Mouse (Mus musculus) small intestine, adult 2 months (tissue): ENCODE data around the gene Zfp57. TPM values are rescaled to one million over a fixed set of nuclear protein-coding genes. Genes with fewer than 3 reads are reported as not detected.

Source experiments
- H3K27ac ChIP-seq: fragments of 200-500 bp; 2 replicates; pipeline ENCODE4 v1.5.1; 2012; ENCODE audit warnings: low read depth, low read length, control low read depth, inconsistent platforms; ENCODE audit not compliant: insufficient read depth
- H3K27me3 ChIP-seq: fragments of 200-500 bp; 2 replicates; pipeline ENCODE4 v1.6.1; 2012; ENCODE audit warnings: mild to moderate bottlenecking, moderate library complexity, low read length, inconsistent platforms; ENCODE audit not compliant: control insufficient read depth, insufficient read depth
- H3K36me3 ChIP-seq: fragments of 200-500 bp; 2 replicates; pipeline ENCODE4 v1.6.1; 2012; ENCODE audit warnings: mild to moderate bottlenecking, low read length, control low read depth, inconsistent platforms; ENCODE audit not compliant: control insufficient read depth, insufficient read depth
- H3K4me1 ChIP-seq: fragments of 200-500 bp; 2 replicates; pipeline ENCODE4 v1.6.1; 2012; ENCODE audit warnings: low read length, inconsistent platforms, mixed read lengths; ENCODE audit not compliant: control insufficient read depth, insufficient read depth, insufficient read length
- H3K4me3 ChIP-seq: fragments of 200-500 bp; 2 replicates; pipeline ENCODE4 v1.5.1; 2012; ENCODE audit warnings: low read depth, mild to moderate bottlenecking, control low read depth, inconsistent platforms, low read length, moderate library complexity
- CTCF ChIP-seq: fragments of 200-500 bp; IDR thresholded peaks from 2 replicates; pipeline ENCODE4 v1.5.1; 2012; ENCODE audit warnings: low read depth, mild to moderate bottlenecking, control low read depth, inconsistent platforms, low read length, moderate library complexity, mixed read lengths; ENCODE audit not compliant: insufficient replicate concordance, insufficient read length; ENCODE audit errors: extremely low read depth
- POLR2A ChIP-seq: fragments of 200-500 bp; IDR thresholded peaks from 2 replicates; pipeline ENCODE4 v1.6.1; 2012; ENCODE audit warnings: low read depth, mild to moderate bottlenecking, control low read depth, inconsistent platforms, low read length, moderate library complexity
- WGBS: fragments of 180-500 bp; shearing (Covaris S2); methylation state at CpG from one replicate; pipeline ENCODE4 v1.1.7; 2018; 5-methylcytosine and 5-hydroxymethylcytosine counted together
- polyA plus RNA-seq: library from polyadenylated mRNA; depleted of rRNA; stranded (reverse); fragments of >200 nt; gene quantifications from 2 replicates; pipeline ENCODE4 v1.2.3, GENCODE M21; 2012

The Zfp57 gene
- polyA plus RNA-seq, 1 experiment: 0.70 TPM

GRCm38 (mm10) chr17:36970316-36970890, 30.6 kb upstream of the Zfp57 start:
- no peaks in the 10 kb centered on the region for H3K4me1 ChIP-seq
- 0 out of 2 replicates have a peak, but pooled peaks cover 1% of the 10 kb centered on the region for H3K36me3 ChIP-seq
- TF ChIP-seq POLR2A (no peak), CTCF (no peak)
- H3K4me3 ChIP-seq: no peak overlapping the region
- H3K27me3 ChIP-seq: no peaks in the 10 kb centered on the region
- no peak overlapping the region for H3K27ac ChIP-seq
- WGBS: 68% methylated on average over 14 of the region's 14 CpGs

GRCm38 (mm10) chr17:36971172-36971850, 29.7 kb upstream of the Zfp57 start:
- WGBS: 83% methylated on average over 6 of the region's 6 CpGs
- no peak for TF ChIP-seq POLR2A
- TF ChIP-seq CTCF: no peak
- H3K36me3 ChIP-seq: no peaks in the 10 kb centered on the region
- H3K4me1 ChIP-seq: no peaks in the 10 kb centered on the region
- no peak overlapping the region for H3K4me3 ChIP-seq
- no peak overlapping the region for H3K27ac ChIP-seq
- no peaks in the 10 kb centered on the region for H3K27me3 ChIP-seq

- H3K27me3 ChIP-seq: no peaks in the 10 kb centered on the region
- H3K36me3 ChIP-seq: no peaks in the 10 kb centered on the region
- TF ChIP-seq CTCF (no peak), POLR2A (no peak)
- no peaks in the 10 kb centered on the region for H3K4me1 ChIP-seq
- 77% methylated on average over 3 of the region's 3 CpGs for WGBS
- no peak overlapping the region for H3K4me3 ChIP-seq
- no peak overlapping the region for H3K27ac ChIP-seq
Observed at GRCm38 (mm10) chr17:36972791-36973190, 28.2 kb upstream of the Zfp57 start.

- no peak overlapping the region for H3K4me3 ChIP-seq
- no peaks in the 10 kb centered on the region for H3K4me1 ChIP-seq
- WGBS: 58% methylated on average over 8 of the region's 8 CpGs
- H3K36me3 ChIP-seq: no peaks in the 10 kb centered on the region
- H3K27ac ChIP-seq: no peak overlapping the region
- H3K27me3 ChIP-seq: no peaks in the 10 kb centered on the region
- no peak for TF ChIP-seq POLR2A
- TF ChIP-seq CTCF: no peak
Observed at GRCm38 (mm10) chr17:36973271-36973787, 27.6 kb upstream of the Zfp57 start.

GRCm38 (mm10) chr17:36981221-36981813, 19.6 kb upstream of the Zfp57 start, which contains the start of gene 2410137M14Rik:
Gene 2410137M14Rik, minus strand, starts transcription at chr17:36981237.
- WGBS: 9% methylated on average over 18 of the region's 18 CpGs
- Histone ChIP-seq H3K27ac (no peak within 1 kb of the TSS), H3K27me3 (no peaks in the 10 kb centered on the region), H3K4me3 (peak within 1 kb of the TSS; percentile 18), H3K4me1 (peaks cover 5% of the 10 kb centered on the region), H3K36me3 (no peaks in the 10 kb centered on the region)
- TF ChIP-seq POLR2A (no peak), CTCF (no peak)

GRCm38 (mm10) chr17:36981845-36982244, 19.1 kb upstream of the Zfp57 start:
- no peak overlapping the region for H3K27ac ChIP-seq
- H3K36me3 ChIP-seq: no peaks in the 10 kb centered on the region
- H3K27me3 ChIP-seq: no peaks in the 10 kb centered on the region
- H3K4me1 ChIP-seq: peaks cover 5% of the 10 kb centered on the region
- no peak for TF ChIP-seq CTCF
- no peak for TF ChIP-seq POLR2A
- WGBS: 11% methylated on average over 4 of the region's 4 CpGs
- no peak overlapping the region for H3K4me3 ChIP-seq
